Mouse (Mus musculus) neural tube, embryonic 15.5 days (tissue): ENCODE data around the gene Rasgrf2. TPM values are rescaled to one million over a fixed set of nuclear protein-coding genes. Genes with fewer than 3 reads are reported as not detected.
"Not testable (repeated sequence)": the region's sequence is repeated elsewhere in the genome, so short reads cannot be mapped to it uniquely, and the experiment has no call there.

Experiments used
- ATAC-seq: fragments of 200-750 bp; cut with Nextera tagmentation; 2 replicates; pipeline ENCODE4 v1.8.0; 2017; ENCODE audit warnings: mild to moderate bottlenecking, moderate TSS enrichment, moderate library complexity; ENCODE audit not compliant: low FRiP score
- H3K27ac ChIP-seq: fragments of 300-500 bp; sonication (generic); replicated peaks from 2 replicates; pipeline ENCODE4 v1.5.1; 2015; ENCODE audit warnings: mild to moderate bottlenecking, inconsistent platforms
- H3K27me3 ChIP-seq: fragments of 300-500 bp; sonication (generic); replicated peaks from 2 replicates; pipeline ENCODE4 v1.6.1; 2015; ENCODE audit warnings: inconsistent platforms
- H3K36me3 ChIP-seq: fragments of 300-500 bp; sonication (generic); 2 replicates; pipeline ENCODE4 v1.6.1; 2015; ENCODE audit warnings: inconsistent platforms
- H3K4me1 ChIP-seq: fragments of 300-500 bp; sonication (generic); 2 replicates; pipeline ENCODE4 v1.6.1; 2015; ENCODE audit warnings: inconsistent platforms
- H3K4me2 ChIP-seq: fragments of 300-500 bp; sonication (generic); 2 replicates; pipeline ENCODE4 v1.6.1; 2015; ENCODE audit warnings: inconsistent platforms, mild to moderate bottlenecking, moderate library complexity
- H3K4me3 ChIP-seq: fragments of 300-500 bp; sonication (generic); replicated peaks from 2 replicates; pipeline ENCODE4 v1.5.1; 2015; ENCODE audit warnings: mild to moderate bottlenecking, inconsistent platforms
- H3K9ac ChIP-seq: fragments of 300-500 bp; sonication (generic); replicated peaks from 2 replicates; pipeline ENCODE4 v1.6.1; 2015; ENCODE audit warnings: mild to moderate bottlenecking, inconsistent platforms
- H3K9me3 ChIP-seq: fragments of 300-500 bp; sonication (generic); replicated peaks from 2 replicates; pipeline ENCODE4 v1.6.1; 2016; ENCODE audit warnings: inconsistent platforms
- WGBS: fragments of 180-500 bp; shearing (Covaris S2); methylation state at CpG from one replicate; pipeline ENCODE4 v1.1.7; 2015; ENCODE audit warnings: mixed read lengths; 5-methylcytosine and 5-hydroxymethylcytosine counted together
- polyA plus RNA-seq: library from polyadenylated mRNA; unstranded; fragments of >200 nt; fragmentation: Nextera tagmentation; extraction: Ambion mirVana; gene quantifications from 2 replicates; pipeline ENCODE4 v1.2.1, GENCODE M21; 2015

Gene Rasgrf2
- 7.5 and 8.0 TPM in 2 replicates for polyA plus RNA-seq

DNA sequence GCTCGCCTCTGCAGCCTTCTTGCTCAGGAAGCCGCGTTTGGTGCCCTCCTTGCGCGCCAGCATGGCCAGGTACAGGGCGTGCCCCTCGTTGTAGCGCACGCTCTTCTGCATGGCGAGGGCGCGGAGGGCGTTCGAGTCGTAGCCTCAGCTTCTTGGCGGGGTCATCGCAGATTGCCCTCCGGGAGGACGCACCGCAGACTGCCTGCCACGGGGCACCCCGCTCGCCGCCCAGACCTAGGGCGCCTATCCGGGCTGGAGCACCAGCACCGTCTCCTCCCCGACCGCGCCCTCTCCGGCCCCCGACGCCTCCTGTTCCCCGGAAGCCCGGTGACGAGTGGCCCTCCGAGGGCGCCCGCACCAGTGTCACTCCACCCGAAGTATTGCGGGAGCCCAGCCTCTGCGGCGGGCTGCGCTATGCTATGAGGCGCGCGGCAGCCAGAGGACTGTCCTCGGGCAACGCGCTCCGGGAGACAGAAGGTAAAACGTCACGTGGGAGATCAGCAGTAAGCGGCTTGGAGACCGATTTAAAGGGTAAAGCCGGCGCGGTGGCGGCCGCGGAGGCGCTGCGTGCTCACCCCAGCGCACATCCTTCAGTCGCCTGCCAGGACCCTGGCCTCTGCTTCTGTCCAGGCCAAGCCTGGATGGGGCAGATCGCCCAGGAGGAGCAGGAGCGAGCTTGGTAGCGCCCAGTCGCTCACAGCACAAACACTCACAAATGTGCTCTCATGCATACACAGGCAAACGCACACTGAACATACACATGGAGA lies at the start of gene Rasgrf2:
Gene Rasgrf2 (minus strand): TSS at position 273 of the 767 bp plus-strand sequence.
- peak within 1 kb of the TSS; percentile 39 for H3K27ac ChIP-seq
- H3K27me3 ChIP-seq, result peaks cover 7% of the 10 kb centered on the region; the same call in 1 of the 2 replicates
- peaks cover 12% of the 10 kb centered on the region for H3K4me1 ChIP-seq
- H3K9ac ChIP-seq, result peak within 1 kb of the TSS; percentile 64
- peak within 1 kb of the TSS; percentile 60 for H3K4me3 ChIP-seq
- under 1% methylated on average over 70 of the region's 70 CpGs for WGBS
- H3K36me3 ChIP-seq, result no peaks in the 10 kb centered on the region
- H3K9me3 ChIP-seq, result no peaks in the 10 kb centered on the region
- H3K4me2 ChIP-seq, result peak within 1 kb of the TSS; percentile 93
- peak; percentile 93 for ATAC-seq

DNA sequence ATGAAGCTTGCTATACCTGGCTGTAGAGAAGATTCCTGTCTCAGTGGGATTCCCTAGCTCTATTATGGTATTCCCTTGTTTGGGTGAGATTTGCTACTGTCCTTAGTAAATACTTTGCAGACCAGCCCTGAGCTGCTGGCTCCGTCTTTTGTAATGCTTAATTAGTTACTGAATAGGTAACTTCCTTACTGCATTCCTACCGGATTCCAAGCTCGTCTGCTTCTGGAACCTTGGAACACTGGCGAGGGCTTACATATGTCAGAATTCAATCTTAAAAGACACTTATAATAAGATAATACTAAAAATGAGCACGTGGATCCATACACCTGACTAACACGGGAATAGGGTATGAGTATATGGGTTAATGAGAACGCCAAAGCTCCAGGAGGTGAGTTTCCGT lies 41.2 kb upstream of the Rasgrf2 start:
- H3K27me3 ChIP-seq, H3K4me1 ChIP-seq, H3K9me3 ChIP-seq, ATAC-seq, H3K9ac ChIP-seq, H3K4me3 ChIP-seq, H3K36me3 ChIP-seq, H3K27ac ChIP-seq, H3K4me2 ChIP-seq: not testable (repeated sequence)
- WGBS, result 83% methylated on average over 8 of the region's 8 CpGs

DNA sequence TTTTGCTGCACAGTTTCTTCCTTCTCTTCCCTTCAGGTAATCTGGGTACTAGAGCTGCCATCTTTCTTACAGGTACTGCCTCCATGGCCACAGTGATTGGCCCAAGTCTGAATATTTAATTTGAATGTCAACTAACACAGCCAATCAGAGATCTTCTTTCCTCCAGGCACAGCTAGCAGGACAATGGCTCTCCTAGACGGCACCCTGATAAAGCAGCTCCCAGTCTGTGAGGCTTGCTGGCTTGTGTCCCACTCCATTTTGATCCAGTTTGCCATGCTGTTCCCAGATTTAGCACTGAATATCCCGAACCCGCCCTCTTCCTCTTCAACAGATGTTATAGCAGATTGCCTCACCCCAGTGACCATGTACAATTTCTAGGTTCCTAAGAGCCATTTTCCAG lies 19.1 kb upstream of the Rasgrf2 start:
- no peak overlapping the region for H3K4me3 ChIP-seq
- H3K9me3 ChIP-seq, result peaks cover 8% of the 10 kb centered on the region
- no peak for ATAC-seq
- no peak overlapping the region for H3K9ac ChIP-seq
- H3K27ac ChIP-seq, result no peak overlapping the region
- no peak overlapping the region for H3K4me2 ChIP-seq
- no peaks in the 10 kb centered on the region for H3K36me3 ChIP-seq
- H3K4me1 ChIP-seq, result no peaks in the 10 kb centered on the region
- WGBS, result 83% methylated on average over 3 of the region's 3 CpGs
- no peaks in the 10 kb centered on the region for H3K27me3 ChIP-seq

DNA sequence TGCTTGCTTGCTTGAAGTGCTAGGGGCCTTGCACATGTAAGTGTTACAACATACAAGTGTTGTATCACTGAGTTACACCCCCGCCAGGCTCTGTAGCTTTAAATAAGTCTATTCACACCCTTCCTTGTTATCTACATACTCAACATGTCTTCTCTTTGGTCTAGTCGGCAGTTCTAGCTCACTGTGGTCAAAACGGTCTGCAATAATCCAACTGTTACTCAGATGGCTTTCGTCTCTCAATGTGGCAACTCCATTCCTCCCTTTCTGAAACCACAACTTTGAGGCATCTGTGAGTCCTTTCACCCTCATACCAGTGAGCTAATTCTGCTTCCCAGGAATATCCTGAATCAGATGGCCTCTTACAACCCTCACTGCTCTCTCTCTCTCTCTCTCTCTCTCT lies 17.4 kb upstream of the Rasgrf2 start:
- H3K9ac ChIP-seq, result no peak overlapping the region
- H3K9me3 ChIP-seq, result peaks cover 18% of the 10 kb centered on the region
- no peak overlapping the region for H3K4me3 ChIP-seq
- WGBS, result 90% methylated on average over 4 of the region's 4 CpGs
- ATAC-seq, result no peak
- H3K4me1 ChIP-seq, result no peaks in the 10 kb centered on the region
- H3K4me2 ChIP-seq, result no peak overlapping the region
- H3K36me3 ChIP-seq, result no peaks in the 10 kb centered on the region
- no peak overlapping the region for H3K27ac ChIP-seq
- no peaks in the 10 kb centered on the region for H3K27me3 ChIP-seq

DNA sequence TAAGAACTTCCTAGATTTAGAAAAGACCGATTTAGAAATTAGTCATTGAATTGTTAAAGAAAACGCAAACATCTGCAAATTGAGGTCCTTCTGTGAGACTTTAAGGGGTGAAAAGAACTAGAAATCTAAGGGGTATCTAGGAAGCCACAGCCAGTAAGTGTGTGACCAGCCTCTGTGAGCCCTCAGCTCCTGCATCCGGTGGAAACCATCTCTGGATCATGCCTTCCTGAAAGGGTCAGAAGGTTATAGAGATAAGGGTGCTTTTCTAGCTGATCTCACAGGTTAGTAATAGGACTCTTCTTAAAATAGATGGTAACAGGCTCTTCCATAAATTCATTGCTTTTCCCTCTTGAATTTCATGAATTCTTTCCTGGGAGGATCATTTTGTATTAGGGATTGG lies 3.3 kb upstream of the Rasgrf2 start:
- Histone ChIP-seq H3K4me2 (no peak overlapping the region), H3K27me3 (peaks cover 7% of the 10 kb centered on the region; the same call in 1 of the 2 replicates), H3K27ac (no peak overlapping the region), H3K9ac (no peak overlapping the region), H3K4me1 (peaks cover 12% of the 10 kb centered on the region), H3K36me3 (no peaks in the 10 kb centered on the region), H3K9me3 (no peaks in the 10 kb centered on the region), H3K4me3 (no peak overlapping the region)
- 92% methylated on average over 3 of the region's 3 CpGs for WGBS
- ATAC-seq, result no peak

DNA sequence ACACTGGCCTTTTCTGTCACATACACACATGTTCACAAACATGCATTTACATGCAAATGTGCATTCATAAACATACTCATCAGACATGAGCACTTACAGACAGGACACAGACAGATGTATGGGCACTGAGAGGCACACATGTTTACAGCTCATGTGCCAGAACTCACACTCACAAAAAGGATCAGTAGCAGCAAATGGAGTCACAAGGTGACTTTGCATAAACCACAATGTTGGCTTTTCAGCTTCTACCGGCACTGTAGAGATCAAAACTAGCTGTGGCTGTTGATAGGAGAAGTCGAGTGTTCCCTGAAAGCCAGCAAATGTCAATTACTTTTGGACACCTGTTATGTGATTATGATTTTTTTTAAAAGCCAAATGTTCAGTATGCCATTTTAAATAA lies 1.1 kb upstream of the Rasgrf2 start:
- no peak overlapping the region for H3K4me2 ChIP-seq
- peaks cover 12% of the 10 kb centered on the region for H3K4me1 ChIP-seq
- H3K9ac ChIP-seq, result no peak overlapping the region
- 70% methylated on average over 2 of the region's 2 CpGs for WGBS
- no peak overlapping the region for H3K4me3 ChIP-seq
- no peaks in the 10 kb centered on the region for H3K36me3 ChIP-seq
- ATAC-seq, result no peak
- H3K9me3 ChIP-seq, result no peaks in the 10 kb centered on the region
- H3K27ac ChIP-seq, result no peak overlapping the region
- H3K27me3 ChIP-seq, result peaks cover 7% of the 10 kb centered on the region; the same call in 1 of the 2 replicates

DNA sequence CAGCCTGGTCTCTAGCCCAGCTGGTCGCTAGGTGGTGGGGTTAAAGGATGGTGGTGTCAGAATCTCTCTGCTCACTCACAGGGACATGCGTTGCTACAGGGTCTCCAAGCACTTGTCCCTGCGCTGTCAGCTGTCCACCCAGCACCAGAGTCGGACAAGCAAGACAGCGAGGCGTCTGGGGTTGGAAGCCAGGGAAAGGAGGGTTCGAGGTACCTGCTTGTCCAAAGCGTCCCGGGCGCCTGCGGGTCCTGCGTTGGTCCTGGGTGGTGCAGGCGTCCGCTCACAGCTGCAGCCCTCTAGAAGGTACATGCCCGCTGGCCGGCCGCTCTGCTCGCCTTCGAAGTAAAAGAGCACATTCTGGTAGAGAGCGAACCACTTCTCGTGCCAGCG lies 467 bp downstream of the Rasgrf2 start:
- ATAC-seq, result peak; percentile 55
- no peaks in the 10 kb centered on the region for H3K9me3 ChIP-seq
- H3K9ac ChIP-seq, result peak overlapping the region; percentile 64
- H3K27ac ChIP-seq, result peak overlapping the region; percentile 39; the same call in 1 of the 2 replicates
- H3K4me3 ChIP-seq, result peak overlapping the region; percentile 60
- no peaks in the 10 kb centered on the region for H3K36me3 ChIP-seq
- 10% methylated on average over 22 of the region's 22 CpGs for WGBS
- H3K4me1 ChIP-seq, result peaks cover 12% of the 10 kb centered on the region
- H3K27me3 ChIP-seq, result peaks cover 7% of the 10 kb centered on the region; the same call in 1 of the 2 replicates
- peak overlapping the region; percentile 93 for H3K4me2 ChIP-seq

DNA sequence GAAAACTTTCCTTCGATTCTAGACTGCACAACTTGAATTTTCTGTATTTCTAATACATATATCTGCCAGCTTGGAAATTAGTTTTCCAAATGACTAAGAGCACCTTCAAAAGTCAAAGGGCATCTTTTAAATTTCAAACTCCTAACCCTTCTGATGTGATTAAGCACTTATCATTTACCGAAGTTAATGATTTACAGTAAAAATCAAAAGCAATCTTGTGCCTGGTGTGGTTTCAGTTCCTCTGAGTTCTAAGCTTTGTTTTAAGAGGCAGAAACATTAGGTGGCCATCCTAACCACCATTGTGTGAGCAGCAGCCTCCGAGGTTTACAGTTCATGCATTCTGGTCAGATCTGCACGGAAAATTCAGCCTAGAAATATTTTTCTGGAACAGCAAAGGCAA lies 1.6 kb downstream of the Rasgrf2 start:
- ATAC-seq, result no peak
- WGBS, result 76% methylated on average over 4 of the region's 4 CpGs
- Histone ChIP-seq H3K4me3 (no peak overlapping the region), H3K4me2 (peak overlapping the region; percentile 93), H3K4me1 (peaks cover 12% of the 10 kb centered on the region), H3K36me3 (no peaks in the 10 kb centered on the region), H3K27me3 (peaks cover 7% of the 10 kb centered on the region; the same call in 1 of the 2 replicates), H3K9ac (no peak overlapping the region), H3K9me3 (no peaks in the 10 kb centered on the region), H3K27ac (no peak overlapping the region)

DNA sequence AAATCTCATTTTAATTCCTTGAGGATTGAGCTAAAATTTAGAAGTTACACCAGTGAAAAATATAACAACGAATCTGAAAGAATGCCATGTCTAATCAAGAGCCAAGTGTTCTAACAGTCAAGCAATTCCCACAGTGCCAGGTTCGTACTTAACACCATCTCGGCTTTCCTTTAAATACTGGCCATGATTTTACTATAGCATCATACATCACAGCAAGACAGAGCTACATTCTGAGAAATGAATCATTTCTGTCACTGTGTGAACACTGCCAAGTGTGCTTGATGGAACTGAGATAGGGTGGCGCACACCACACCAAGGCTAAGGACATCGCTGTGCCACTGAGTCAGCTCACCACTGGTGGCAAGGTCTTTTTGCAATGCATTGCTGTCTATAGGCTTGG lies 5.6 kb downstream of the Rasgrf2 start:
- no peak overlapping the region for H3K4me3 ChIP-seq
- peaks cover under 1% of the 10 kb centered on the region for H3K4me1 ChIP-seq

DNA sequence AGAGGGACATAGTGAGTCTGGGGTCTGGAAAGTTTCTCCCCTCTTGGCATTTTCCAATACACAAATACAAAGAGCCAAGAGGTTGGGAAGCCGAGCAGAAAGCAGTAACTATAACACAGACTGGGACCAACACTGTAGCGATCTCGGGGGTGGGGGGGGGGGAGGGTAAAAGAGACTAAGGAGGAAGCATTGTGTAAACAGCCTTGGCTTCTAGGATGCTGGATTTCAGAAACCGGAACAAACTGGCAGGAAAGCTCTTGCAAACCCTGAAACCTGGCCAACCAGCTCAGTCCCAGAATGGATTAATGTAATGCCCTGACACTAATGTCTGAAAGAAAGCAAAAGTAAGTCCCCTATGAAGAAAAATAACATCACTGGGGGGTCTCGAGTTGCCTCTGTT lies 11.8 kb downstream of the Rasgrf2 start:
- H3K36me3 ChIP-seq, result no peaks in the 10 kb centered on the region
- 67% methylated on average over 5 of the region's 5 CpGs for WGBS
- no peaks in the 10 kb centered on the region for H3K4me1 ChIP-seq
- no peak overlapping the region for H3K4me2 ChIP-seq
- ATAC-seq, result no peak
- no peak overlapping the region for H3K27ac ChIP-seq
- H3K27me3 ChIP-seq, result no peaks in the 10 kb centered on the region
- no peaks in the 10 kb centered on the region for H3K9me3 ChIP-seq
- no peak overlapping the region for H3K9ac ChIP-seq
- no peak overlapping the region for H3K4me3 ChIP-seq

More for the DNA sequence above, 5.6 kb downstream of the Rasgrf2 start:
- WGBS, result 92% methylated on average over 5 of the region's 5 CpGs
- H3K36me3 ChIP-seq, result no peaks in the 10 kb centered on the region
- no peak for ATAC-seq
- H3K9ac ChIP-seq, result no peak overlapping the region
- H3K27me3 ChIP-seq, result peaks cover under 1% of the 10 kb centered on the region; the same call in 1 of the 2 replicates
- H3K9me3 ChIP-seq, result no peaks in the 10 kb centered on the region
- H3K4me2 ChIP-seq, result no peak overlapping the region
- H3K27ac ChIP-seq, result no peak overlapping the region

DNA sequence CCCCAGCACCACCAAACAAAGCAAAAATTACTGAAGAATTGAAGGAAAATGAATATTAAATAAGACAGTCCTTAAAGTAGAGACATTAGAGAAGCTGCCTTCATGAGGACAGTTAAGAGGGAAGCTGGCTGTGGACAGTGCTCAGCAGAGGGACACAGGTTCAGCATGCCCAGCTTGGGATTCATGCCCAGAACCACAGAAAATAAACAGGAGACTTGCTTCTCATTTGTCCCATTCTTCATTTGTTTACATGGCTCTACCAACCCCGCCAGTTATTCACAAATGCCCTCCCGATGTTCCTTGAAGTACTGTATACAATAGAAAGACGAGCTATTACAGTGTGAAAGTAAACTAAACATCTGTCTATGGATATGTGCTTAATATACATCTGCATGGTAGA lies 17.4 kb downstream of the Rasgrf2 start:
- Histone ChIP-seq H3K9ac (no peak overlapping the region), H3K27me3 (no peaks in the 10 kb centered on the region), H3K4me1 (no peaks in the 10 kb centered on the region), H3K27ac (no peak overlapping the region), H3K36me3 (no peaks in the 10 kb centered on the region), H3K9me3 (no peaks in the 10 kb centered on the region), H3K4me2 (no peak overlapping the region), H3K4me3 (no peak overlapping the region)
- ATAC-seq, result no peak
- 84% methylated on average over 3 of the region's 3 CpGs for WGBS

DNA sequence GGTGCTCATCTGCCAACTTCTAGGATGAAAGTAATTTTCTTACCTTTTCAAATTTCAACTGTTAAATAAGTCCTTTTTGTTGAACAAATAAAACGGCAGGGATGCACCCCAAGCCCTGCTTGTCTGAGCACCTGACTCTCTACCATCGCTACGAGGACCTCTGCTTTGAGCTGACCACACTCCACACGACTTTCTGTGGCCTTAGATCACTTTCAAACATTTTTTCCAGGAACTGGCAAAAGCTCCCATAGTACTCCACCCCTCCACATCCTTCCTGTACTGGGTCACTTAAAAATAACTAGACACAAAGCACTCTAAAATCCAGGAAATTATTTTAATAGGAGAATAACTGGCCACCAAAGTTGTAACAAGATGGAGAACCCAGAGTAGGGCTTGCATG lies 23.2 kb downstream of the Rasgrf2 start:
- H3K4me1 ChIP-seq, result peaks cover 10% of the 10 kb centered on the region
- ATAC-seq, result no peak
- no peaks in the 10 kb centered on the region for H3K9me3 ChIP-seq
- WGBS, result 76% methylated on average over 4 of the region's 4 CpGs
- H3K27ac ChIP-seq, result no peak overlapping the region
- no peak overlapping the region for H3K4me2 ChIP-seq
- no peak overlapping the region for H3K9ac ChIP-seq
- H3K27me3 ChIP-seq, result no peaks in the 10 kb centered on the region
- no peaks in the 10 kb centered on the region for H3K36me3 ChIP-seq
- H3K4me3 ChIP-seq, result no peak overlapping the region
